Mouse (Mus musculus) splenic B cell, adult 2 months (primary cell): ENCODE results near the gene Stk19.
"Not testable (repeated sequence)": the region's sequence is repeated elsewhere in the genome, so short reads cannot be mapped to it uniquely, and the experiment has no call there.

ENCODE experiments used
- DNase-seq: peaks from one replicate; pipeline ENCODE4 v3.0.0-alpha.2; 2011; ENCODE audit warnings: low read depth, low spot score
- H3K27me3 ChIP-seq: 2 replicates; pipeline ENCODE4 v1.6.1; 2012; ENCODE audit warnings: mild to moderate bottlenecking, low read length, moderate library complexity, mixed read lengths; ENCODE audit not compliant: control insufficient read depth, poor library complexity, insufficient read depth, severe bottlenecking
- H3K36me3 ChIP-seq: 2 replicates; pipeline ENCODE4 v1.6.1; 2012; ENCODE audit warnings: mild to moderate bottlenecking, low read length, moderate library complexity, mixed read lengths; ENCODE audit not compliant: control insufficient read depth, poor library complexity, insufficient read depth, severe bottlenecking

The Stk19 gene

DNA sequence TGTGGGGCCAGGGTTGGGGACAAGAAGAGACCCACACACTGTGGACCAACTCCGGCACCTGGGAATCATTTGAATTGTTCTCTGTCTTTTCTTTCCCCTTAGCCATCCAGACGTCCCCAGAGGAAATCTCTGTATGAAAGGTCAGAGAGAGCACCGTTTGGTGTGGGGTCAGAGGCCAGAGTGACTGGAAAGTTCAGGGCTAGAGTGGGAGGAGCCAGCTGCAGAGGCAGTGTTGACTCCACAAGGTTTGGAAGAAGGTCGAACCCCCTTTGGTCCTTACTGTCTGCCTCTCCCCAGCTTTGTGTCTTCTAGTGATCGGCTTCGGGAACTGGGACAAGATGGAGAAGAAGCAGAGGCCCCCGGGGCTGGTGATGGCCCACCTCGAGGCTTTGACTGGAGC, 16.8 kb upstream of the Stk19 start:
- Histone ChIP-seq H3K36me3 (no peaks in the 10 kb centered on the region; the same call in 1 of the 2 replicates), H3K27me3 (no peaks in the 10 kb centered on the region)
- DNase-seq = no peak

DNA sequence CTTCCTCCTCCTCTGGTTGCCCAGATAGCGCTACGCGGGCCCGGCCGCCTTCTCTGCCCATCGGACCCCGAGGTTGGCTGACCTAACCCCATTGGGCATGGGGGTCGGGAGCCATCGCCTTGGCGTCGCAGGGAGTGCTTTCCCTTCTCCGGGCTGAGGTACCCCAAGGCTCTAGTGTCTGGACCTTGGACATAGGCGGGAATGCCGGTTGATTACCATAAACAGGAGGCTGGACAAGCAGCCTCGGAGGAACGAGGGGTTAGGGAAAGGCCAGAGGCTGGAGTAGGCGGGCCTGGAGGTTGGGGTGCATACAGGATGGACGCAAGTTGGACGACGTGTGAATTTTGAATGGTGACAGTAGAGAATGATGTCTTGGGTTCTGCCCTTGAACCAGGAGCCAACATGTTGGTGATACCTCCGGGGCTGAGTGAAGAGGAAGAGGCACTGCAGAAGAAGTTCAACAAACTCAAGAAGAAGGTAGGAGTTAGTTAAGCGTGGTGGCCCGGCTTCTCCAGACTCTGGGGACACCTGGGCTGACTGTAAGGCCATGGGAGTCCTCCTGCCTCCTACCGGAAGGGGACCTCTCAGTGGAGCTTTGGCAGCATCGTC, 13.9 kb upstream of the Stk19 start:
- no peak for DNase-seq
- Histone ChIP-seq H3K36me3 (peaks cover 4% of the 10 kb centered on the region), H3K27me3 (no peaks in the 10 kb centered on the region)

DNA sequence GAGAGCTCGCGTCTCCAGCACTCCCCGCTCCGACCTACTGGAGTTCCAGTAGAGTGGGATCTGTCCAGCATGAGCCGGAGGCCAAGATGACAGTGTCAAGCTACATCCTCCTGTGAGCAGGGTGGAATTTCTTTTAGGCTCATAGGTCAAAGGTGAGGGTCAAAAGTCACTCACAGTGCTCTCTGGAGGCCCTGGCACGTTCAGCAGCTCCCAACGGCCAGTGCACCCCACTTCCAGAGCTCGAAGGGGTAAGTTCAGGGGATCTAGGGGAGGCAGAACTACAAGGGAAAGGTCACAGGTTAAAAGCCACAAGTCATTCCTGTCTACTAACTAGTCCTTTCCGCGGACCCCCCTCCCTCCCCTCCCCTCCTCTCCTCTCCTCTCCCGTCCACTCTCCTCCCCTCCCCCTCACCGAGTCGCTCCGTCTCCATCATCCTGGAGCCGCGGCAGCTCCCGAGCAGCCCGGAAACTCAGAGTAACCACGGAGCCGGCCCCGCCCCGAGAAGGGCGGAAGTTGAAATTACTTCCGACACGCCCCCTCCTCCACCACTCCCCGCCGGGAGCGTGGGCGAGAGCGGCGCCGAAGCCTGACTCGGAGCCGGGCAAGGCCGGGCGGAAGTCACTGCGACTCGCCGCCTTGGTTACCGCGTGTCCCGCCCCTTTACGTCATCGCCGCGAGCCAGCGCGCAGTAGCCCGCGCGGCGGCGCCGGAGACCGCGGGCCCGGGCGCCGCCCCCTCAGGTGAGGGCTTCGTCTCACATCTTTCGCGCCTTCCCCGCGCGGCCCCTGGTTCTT, 13.2 kb upstream of the Stk19 start, which contains the start of the genes Skiv2l and Nelfe:
TSS of gene Skiv2l (minus strand) at position 489 of the 795 bp plus-strand sequence.
TSS of gene Nelfe (plus strand) at position 670 of the 795 bp plus-strand sequence.
- DNase-seq = peak; percentile 98
- Histone ChIP-seq H3K27me3 (no peaks in the 10 kb centered on the region), H3K36me3 (peaks cover 4% of the 10 kb centered on the region)

DNA sequence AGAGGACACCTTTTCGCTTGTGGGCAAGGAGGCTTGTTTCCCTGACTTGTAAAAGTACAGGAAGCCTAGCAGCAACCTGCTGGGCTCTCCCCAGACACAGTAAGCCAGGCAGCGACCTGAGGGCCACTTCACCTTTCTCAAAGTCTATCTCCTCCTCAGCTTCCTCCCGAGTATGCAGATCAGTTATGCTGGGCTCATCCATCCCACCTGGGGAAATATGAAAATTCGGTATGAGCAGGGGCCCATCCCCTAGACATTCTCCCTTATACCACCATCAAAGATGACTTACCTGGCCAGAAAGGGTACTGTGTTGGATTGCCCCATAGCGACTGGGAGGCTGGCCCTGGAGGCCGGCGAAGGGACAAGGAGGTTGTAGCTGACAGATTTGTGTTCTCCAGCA, 10.9 kb upstream of the Stk19 start:
- no peaks in the 10 kb centered on the region for H3K27me3 ChIP-seq
- peaks cover 4% of the 10 kb centered on the region; the same call in 1 of the 2 replicates for H3K36me3 ChIP-seq
- DNase-seq = no peak

DNA sequence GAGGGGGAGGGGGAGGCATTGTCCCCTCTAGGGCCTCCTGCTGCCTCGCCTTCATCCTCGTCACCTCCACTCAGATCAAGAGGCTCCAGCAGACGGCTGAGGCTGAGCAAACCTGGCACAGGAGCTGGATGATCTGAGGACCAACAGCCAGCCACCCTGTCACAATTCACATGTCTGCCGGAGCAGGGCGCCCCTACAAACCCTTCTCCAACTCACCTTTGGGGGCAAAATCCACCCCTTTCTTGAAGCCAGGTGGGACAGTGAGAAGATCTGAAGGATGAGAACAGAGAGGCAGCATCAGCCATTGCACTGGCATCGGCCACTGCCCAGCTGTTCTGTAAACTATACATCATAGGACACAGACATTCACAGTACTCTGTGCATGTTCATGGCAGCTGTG, 10.4 kb upstream of the Stk19 start:
- no peak for DNase-seq
- Histone ChIP-seq H3K36me3 (peaks cover 4% of the 10 kb centered on the region; the same call in 1 of the 2 replicates), H3K27me3 (no peaks in the 10 kb centered on the region)

DNA sequence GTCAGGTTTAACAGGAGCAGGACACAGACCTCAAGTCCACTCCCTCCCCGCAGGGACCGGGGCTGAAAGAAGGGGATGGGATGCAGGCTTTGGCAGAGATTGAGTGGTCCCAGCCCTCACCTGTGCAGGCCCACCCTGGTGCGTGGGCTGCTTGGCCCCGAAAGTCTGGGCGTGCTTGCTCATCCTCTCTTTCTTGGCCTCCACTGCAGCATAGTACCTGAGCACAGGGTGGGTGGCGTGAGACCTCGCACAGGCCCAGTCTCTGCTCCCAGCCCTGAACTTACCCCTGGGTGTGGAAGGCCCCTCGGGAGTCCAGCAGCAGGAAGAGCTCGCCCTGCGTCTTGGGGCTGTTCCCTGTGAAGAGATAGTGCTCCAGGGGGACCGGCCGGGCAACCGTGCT, 8.1 kb upstream of the Stk19 start:
- Histone ChIP-seq H3K27me3 (no peaks in the 10 kb centered on the region), H3K36me3 (peaks cover 4% of the 10 kb centered on the region; the same call in 1 of the 2 replicates)
- no peak for DNase-seq

DNA sequence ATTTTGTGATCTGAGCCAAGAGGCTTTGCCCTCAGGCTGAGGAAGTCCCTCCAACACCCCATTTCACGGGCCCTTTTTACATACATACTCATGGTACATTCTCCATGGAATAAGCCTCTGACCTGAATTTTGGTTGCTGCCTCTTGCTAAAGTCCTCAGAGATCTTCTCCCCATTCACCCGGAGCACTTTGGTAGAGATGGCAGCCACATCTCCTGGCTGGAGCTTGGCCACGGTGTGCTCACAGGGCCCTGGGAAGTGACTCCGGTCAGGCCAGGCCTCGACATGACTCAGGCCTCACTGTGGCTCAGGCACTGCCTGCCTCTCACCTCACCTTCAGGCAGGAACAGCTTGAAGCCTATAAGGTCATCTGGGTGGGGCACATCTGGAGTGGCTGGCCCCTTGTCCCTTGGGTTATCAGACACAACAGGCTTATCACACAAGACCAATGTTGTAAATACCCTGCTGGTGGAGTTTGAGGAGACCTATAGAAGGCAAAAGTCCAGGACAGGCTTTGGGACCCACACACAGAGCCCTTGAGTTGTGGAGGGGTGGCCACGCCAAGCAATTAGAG, 4.1 kb upstream of the Stk19 start:
- DNase-seq = no peak
- Histone ChIP-seq H3K27me3 (no peaks in the 10 kb centered on the region), H3K36me3 (no peaks in the 10 kb centered on the region; the same call in 1 of the 2 replicates)

DNA sequence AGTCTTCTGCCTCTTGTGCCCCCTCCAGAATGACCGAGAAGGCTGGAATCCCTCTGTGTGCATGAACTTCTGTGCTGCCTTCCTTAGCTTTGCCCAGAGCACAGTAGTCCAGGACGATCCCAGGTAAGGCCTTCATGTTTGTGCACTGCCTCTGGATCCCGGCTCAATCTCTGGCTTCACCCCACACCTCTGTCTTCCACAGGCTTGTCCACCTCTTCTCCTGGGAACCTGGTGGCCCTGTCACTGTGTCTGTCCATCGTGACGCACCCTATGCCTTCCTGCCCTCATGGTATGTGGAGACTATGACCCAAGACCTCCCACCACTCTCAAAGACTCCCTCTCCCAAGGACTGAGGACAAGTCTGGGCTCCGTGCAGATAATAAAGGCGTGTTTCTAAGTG, 2.0 kb upstream of the Stk19 start:
- no peak for DNase-seq
- no peaks in the 10 kb centered on the region for H3K27me3 ChIP-seq
- no peaks in the 10 kb centered on the region for H3K36me3 ChIP-seq

DNA sequence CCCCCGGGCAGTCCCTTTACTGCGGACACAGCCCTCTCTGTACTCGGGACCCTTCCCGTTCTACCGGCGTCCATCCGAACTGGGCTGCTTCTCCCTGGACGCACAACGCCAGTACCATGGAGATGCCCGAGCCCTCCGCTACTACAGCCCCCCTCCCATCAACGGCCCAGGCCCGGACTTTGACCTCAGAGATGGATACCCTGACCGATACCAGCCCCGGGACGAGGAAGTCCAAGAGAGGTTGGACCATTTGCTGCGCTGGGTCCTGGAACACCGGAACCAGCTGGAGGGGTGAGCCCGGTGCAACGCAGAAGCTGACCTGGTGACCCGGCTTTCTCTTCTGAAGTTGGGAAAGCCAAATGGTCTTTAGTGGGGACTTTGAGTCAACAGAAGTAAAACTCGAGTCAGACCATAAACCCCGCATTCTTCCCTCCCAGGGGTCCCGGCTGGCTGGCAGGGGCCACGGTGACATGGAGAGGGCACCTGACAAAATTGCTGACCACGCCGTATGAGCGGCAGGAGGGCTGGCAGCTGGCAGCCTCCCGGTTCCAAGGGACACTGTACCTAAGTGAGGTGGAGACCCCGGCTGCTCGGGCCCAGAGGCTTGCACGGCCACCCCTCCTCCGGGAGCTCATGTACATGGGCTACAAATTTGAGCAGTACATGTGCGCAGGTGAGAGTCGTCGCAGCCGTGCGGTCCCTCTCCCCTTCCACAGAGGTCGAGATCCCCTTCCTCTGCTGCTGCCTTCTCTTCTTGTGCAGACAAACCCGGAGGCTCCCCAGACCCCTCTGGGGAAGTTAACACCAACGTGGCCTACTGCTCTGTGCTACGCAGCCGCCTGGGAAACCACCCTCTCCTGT, 949 bp upstream of the Stk19 start:
- no peak for DNase-seq
- no peaks in the 10 kb centered on the region for H3K27me3 ChIP-seq

DNA sequence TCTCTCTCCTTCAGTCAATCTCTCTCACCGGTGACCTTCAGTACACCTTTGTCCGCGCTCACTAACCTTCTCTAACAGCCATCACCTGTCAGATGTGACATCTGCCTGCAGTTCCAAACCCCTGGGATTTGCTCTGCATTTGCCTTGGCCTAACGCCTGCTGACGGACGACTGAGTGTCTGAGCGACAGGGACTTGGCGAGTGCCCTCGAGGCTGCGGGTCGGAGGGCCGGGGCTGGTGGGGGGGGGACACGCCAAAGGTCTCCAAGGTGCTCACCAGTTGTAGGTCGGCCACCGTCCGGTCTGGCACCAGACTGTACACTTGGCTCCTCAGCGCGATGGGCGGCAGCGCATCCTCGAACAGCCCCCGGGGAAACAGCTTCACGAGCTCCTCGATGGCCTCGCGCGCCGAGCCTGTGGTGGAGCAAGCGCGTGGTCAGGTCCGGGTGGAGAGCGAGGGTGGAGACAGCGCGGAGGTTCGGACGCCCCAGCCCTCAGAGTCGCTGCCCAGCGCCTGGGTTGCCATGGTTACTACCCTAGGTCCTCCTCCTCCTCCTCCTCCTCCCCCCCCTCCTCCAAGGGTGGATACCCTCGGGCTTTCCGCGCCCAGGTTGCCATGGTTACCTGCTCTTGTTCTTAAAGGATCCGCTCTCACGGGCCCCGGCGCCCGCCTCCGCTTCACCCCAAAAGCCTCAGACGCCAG, 440 bp downstream of the Stk19 start:
- Histone ChIP-seq H3K27me3 (no peaks in the 10 kb centered on the region), H3K36me3 (peaks cover 8% of the 10 kb centered on the region)
- DNase-seq = no peak

More for the DNA sequence above, 949 bp upstream of the Stk19 start:
- H3K36me3 ChIP-seq = no peaks in the 10 kb centered on the region

DNA sequence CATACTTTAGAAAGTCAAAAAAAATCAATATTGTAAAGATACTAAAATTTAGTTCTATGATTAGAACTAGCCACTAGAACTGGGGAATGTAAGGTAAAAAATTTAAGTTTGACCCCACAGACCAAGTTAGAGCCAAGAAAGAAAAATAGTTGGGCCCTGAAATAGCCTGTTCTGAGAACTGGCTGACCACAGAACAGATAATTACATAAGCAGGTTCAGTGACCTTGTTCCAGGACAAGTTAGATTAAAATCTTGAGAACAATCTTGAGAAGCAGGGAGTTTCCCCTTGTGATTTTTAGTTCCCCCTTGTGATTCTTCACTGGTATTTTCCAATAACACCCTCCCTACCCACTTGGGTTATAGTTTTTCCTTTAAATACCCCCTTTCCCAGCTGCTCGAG, 6.0 kb downstream of the Stk19 start:
- H3K27me3 ChIP-seq, DNase-seq: not testable (repeated sequence)
- H3K36me3 ChIP-seq = peaks cover 36% of the 10 kb centered on the region

DNA sequence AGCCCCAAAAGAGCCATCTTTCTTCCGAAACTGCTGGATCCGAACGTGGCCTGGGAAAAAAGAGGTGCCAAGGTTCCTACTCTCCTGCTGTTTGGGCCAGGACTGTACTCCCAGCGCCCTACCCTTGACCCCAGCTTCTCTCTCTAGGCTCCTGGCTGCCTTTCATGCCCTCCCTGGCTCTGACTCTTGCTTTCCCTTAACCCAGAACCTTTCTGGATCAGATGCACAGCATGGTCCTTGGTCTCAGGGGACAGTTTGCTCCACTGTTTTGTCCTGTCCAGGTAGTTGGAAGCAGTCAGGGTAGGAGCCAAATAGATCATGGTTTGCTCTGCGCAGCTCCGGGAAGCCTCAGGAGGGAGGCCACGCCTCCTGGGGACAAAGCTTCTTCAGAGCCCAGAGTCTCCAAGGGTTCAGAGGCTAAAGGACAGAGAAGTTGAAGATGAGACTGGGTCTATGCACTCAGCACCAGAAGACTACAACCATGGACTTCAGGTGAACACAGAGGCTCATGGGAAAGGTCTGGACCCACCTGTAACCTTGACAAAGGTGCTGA, 21.9 kb downstream of the Stk19 start:
- no peaks in the 10 kb centered on the region for H3K27me3 ChIP-seq
- DNase-seq = no peak
- H3K36me3 ChIP-seq = no peaks in the 10 kb centered on the region

DNA sequence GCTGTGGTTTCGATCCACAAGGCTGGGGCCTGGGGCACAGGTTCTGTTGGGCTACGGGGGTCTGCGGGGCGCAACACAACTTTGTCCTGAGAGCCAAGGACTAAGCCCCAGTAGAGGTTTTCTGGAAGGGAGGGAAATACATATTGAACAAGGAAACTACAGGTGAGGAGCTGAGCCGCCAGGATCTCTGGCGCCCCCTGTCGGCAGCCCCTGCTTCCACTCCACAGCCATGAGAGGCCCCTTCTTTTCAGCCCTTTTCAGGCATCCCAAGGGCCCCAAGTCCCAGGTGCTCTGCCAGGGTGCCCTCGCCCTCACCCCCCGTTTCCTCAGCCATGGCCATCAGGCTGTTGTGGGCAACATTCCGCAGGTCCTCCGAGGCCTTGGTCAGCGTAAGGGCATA, 23.0 kb downstream of the Stk19 start:
- DNase-seq = peak; percentile 53
- not testable (repeated sequence) for H3K27me3 ChIP-seq, H3K36me3 ChIP-seq

DNA sequence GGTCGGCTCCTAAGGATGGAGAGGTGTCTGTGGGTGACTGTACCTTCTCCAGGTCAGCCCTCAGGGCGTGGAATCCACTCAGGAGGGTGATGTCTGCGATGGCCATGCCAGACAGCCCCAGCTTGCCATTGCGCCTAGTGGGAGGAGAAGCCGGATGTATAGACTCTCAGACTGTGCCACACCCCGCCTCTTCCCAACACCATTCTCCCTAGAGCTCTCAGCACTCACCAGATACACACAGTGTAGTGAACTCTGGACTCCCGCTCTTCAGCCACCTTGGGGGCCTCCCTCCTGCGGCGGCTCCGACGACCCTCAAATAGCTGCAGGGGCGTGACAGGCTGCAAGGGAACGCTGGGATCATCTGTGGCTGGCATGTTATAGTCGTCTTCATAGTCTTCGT, 25.5 kb downstream of the Stk19 start:
- DNase-seq = no peak
- Histone ChIP-seq H3K27me3 (no peaks in the 10 kb centered on the region), H3K36me3 (no peaks in the 10 kb centered on the region)
